Mouse (Mus musculus) forebrain, embryonic 14.5 days (tissue): ENCODE measurements around the gene Zfp772. TPM values are rescaled to one million over a fixed set of nuclear protein-coding genes. Genes with fewer than 3 reads are reported as not detected.
"Not testable (repeated sequence)": the region's sequence is repeated elsewhere in the genome, so short reads cannot be mapped to it uniquely, and the experiment has no call there.

Source experiments
- ATAC-seq: fragments of 200-750 bp; cut with Nextera tagmentation; 2 replicates; pipeline ENCODE4 v1.8.0; 2017; ENCODE audit warnings: mild to moderate bottlenecking, moderate library complexity
- DNase-seq: peaks from one replicate; pipeline ENCODE4 v3.0.0-alpha.2; 2015; ENCODE audit warnings: low spot score
- H3K27ac ChIP-seq: fragments of 300-500 bp; sonication (generic); 2 replicates; pipeline ENCODE4 v1.5.1; 2014; ENCODE audit warnings: low read depth, mild to moderate bottlenecking, control low read depth, low read length, moderate library complexity
- H3K27me3 ChIP-seq: fragments of 300-500 bp; sonication (generic); replicated peaks from 2 replicates; pipeline ENCODE4 v1.6.1; 2014; ENCODE audit warnings: low read length, control low read depth, mixed read lengths; ENCODE audit not compliant: control insufficient read depth, insufficient read depth
- H3K36me3 ChIP-seq: fragments of 300-500 bp; sonication (generic); 2 replicates; pipeline ENCODE4 v1.6.1; 2014; ENCODE audit warnings: low read length, control low read depth; ENCODE audit not compliant: control insufficient read depth, insufficient read depth
- H3K4me1 ChIP-seq: fragments of 300-500 bp; sonication (generic); 2 replicates; pipeline ENCODE4 v1.6.1; 2014; ENCODE audit warnings: antibody characterized with exemption, low read length, control low read depth; ENCODE audit not compliant: control insufficient read depth, insufficient read depth
- H3K4me2 ChIP-seq: fragments of 300-500 bp; sonication (generic); 2 replicates; pipeline ENCODE4 v1.6.1; 2014; ENCODE audit warnings: mild to moderate bottlenecking, control low read depth, low read length
- H3K4me3 ChIP-seq: fragments of 300-500 bp; sonication (generic); 2 replicates; pipeline ENCODE4 v1.5.1; 2014; ENCODE audit warnings: low read depth, low read length, control low read depth
- H3K9ac ChIP-seq: fragments of 300-500 bp; sonication (generic); 2 replicates; pipeline ENCODE4 v1.6.1; 2014; ENCODE audit warnings: mild to moderate bottlenecking, low read length, control low read depth, moderate library complexity
- H3K9me3 ChIP-seq: fragments of 300-500 bp; sonication (generic); replicated peaks from 2 replicates; pipeline ENCODE4 v1.6.1; 2016; ENCODE audit warnings: low read length, control low read depth, mixed read lengths; ENCODE audit not compliant: control insufficient read depth
- WGBS: fragments of 180-500 bp; shearing (Covaris S2); extraction: QIAGEN DNeasy Blood & Tissue Kit; methylation state at CpG from one replicate; pipeline ENCODE4 v1.1.7; 2014; 5-methylcytosine and 5-hydroxymethylcytosine counted together
- polyA plus RNA-seq: library from polyadenylated mRNA; unstranded; fragments of >200 nt; fragmentation: Nextera tagmentation; extraction: Ambion mirVana; gene quantifications from 2 replicates; pipeline ENCODE4 v1.2.1, GENCODE M21; 2014

Zfp772 gene
- polyA plus RNA-seq = 10.4 and 10.5 TPM in 2 replicates

DNA sequence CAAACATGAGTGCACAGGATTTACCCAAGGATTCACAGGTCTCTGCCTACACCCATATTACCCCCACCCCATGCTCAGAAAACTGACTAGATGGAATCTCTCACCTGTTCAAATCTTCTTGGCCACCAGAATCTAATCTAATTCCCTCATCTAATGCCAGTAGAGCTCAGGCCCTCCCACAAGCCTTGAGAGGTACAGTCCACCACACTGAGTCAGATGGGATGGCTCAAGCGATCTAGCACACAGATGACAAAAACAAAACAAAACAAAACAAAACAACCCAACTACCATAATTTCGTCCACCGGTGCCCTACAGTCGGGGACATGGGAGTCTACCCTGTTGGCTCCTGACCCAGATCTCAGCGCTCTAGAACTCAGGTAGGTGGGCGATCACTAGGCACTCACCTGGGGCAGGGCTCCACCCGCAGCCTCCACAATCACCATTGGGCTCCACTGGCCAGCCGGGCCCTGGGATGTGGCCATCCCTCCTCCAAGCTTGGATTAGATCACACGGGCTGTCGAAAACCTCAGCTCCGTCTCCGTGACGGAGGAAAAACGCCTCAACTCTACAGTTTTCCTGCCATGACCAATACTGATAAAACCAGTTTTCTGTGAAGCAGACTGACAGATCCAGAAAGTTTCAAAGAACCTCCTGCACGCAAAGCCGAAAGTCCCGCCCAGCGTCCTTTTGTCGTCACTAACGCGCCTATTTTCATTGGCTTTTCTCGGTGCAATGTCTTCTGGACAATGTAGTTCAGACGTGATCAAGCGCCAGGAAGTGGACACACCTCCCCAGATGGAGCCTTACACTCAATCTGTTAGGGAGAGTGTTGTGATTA lies at the start of gene Zfp772:
Zfp772 (minus strand) TSS at position 686 of the 839 bp plus-strand sequence.
- Histone ChIP-seq H3K4me2 (peak within 1 kb of the TSS; percentile 52), H3K4me3 (peak within 1 kb of the TSS; percentile 38), H3K9ac (peak within 1 kb of the TSS; percentile 40; the same call in 1 of the 2 replicates)
- not testable (repeated sequence) for H3K36me3 ChIP-seq, H3K27ac ChIP-seq, H3K9me3 ChIP-seq, H3K27me3 ChIP-seq, H3K4me1 ChIP-seq
- WGBS = 1% methylated on average over 24 of the region's 24 CpGs
- peak; percentile 56 for DNase-seq
- peak; percentile 58; the same call in 1 of the 2 replicates for ATAC-seq

DNA sequence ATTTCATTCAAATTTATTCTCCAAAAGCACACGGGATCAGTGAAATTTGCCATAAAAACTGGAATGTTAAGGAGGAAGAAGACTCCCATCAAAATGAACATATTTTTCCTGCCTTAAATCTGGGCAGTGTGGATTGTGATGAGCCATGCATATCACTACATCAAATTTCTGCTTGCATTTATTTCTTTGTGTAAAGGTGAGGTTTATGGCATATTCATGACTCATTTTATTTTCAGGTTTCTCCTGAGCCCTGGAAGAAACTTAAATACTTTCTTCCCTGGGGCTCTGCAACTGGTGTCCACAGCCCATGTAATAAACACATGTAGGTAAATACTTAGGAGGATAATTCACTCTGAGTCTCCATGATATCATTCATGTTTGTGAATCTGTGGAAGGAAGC lies 37.4 kb upstream of the Zfp772 start, which contains the start of gene Vmn2r29:
Vmn2r29 (minus strand) TSS at position 101 of the 400 bp plus-strand sequence.
- not testable (repeated sequence) for ATAC-seq, H3K4me1 ChIP-seq, H3K9ac ChIP-seq, H3K4me2 ChIP-seq, H3K27me3 ChIP-seq, H3K27ac ChIP-seq, DNase-seq, H3K4me3 ChIP-seq, H3K9me3 ChIP-seq, H3K36me3 ChIP-seq
- no CpG with 5 or more reads among the region's 1 CpGs for WGBS

DNA sequence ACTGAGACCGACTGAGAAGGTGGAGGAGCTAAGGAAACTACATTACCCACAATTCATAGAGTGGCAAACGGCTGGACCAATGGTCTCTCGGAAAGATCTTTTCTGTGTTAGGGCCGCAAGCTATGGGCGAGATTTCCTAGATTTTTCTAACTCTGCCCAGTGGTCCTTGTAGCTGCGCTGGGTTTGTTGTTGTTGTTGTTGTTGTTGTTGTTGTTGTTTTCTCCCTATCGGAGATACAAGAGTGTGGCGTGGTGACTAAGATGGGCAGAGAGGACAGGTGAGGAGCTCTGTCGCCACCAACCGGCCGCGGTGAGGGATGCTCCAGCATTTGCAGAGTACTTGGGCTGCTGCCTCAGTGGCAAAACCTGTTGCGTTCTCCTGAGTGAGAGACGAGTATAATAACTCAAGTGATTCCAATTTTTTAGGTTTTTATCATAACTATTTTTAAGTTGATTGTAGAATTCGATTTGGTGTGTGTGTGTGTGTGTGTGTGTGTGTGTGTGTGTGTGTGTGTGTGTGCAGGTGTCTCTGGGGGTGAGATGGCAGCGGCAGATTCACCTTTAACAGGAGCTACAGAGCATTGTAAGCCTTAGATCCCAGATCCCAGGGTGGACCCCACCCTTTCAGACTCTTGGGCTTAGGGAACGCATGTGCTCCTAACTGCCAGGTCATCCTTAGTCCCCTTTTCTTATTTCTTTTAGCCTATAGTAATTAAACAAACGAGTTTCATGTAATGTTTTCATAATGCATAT lies 21.4 kb downstream of the Zfp772 start:
- Histone ChIP-seq H3K9me3 (no peaks in the 10 kb centered on the region), H3K27me3 (no peaks in the 10 kb centered on the region), H3K4me2 (peak overlapping the region; percentile 37), H3K27ac (no peak overlapping the region), H3K4me3 (peak overlapping the region; percentile 34), H3K9ac (0 out of 2 replicates have a peak overlapping the region, but pooled peaks have one; percentile 4), H3K4me1 (no peaks in the 10 kb centered on the region), H3K36me3 (no peaks in the 10 kb centered on the region)
- WGBS = 13% methylated on average over 18 of the region's 18 CpGs
- ATAC-seq (peak; percentile 97), DNase-seq (peak; percentile 81)

DNA sequence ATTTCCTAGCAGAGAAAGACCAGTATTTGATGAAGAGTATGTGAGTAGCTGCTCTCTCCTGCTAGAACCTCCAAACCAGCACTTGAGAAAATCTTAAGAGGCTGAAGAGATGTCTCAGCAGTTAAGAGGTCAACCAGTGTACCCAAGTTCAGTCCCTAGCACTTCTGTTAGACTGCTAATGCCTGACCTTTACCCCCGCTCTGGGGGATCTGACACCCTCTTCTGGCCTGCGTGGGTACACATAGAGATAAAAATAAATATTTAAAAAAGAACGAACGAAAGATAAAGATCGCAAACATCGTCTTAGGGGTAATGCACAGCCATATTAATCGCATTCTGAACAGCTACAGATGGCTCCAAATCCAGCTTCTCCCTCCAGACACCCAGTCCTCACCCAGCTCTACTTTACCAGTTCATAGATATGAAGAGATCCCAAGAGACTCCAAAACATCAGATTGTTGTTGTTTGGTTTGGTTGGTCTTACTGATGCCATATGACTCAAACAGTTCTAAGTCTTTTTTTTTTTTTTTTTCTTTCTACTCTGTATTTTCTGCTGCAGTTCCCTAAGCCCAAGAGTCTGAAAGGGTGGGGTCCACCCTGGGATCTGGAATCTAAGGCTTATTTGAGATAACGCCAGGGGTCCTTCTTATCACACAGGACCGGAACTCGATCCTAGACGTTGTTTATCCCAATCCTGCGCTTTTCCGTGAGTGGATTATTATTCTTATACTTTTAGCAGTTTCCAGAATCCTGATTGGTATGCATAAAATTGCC lies 22.2 kb downstream of the Zfp772 start:
- H3K36me3 ChIP-seq = peaks cover 6% of the 10 kb centered on the region
- H3K4me2 ChIP-seq = peak overlapping the region; percentile 37
- DNase-seq (no peak), ATAC-seq (peak; percentile 78; the same call in 1 of the 2 replicates)
- H3K27ac ChIP-seq = no peak overlapping the region
- peak overlapping the region; percentile 34 for H3K4me3 ChIP-seq
- H3K4me1 ChIP-seq = no peaks in the 10 kb centered on the region
- H3K9me3 ChIP-seq = no peaks in the 10 kb centered on the region
- H3K27me3 ChIP-seq = no peaks in the 10 kb centered on the region
- H3K9ac ChIP-seq = no peak overlapping the region
- 41% methylated on average over 13 of the region's 13 CpGs for WGBS

DNA sequence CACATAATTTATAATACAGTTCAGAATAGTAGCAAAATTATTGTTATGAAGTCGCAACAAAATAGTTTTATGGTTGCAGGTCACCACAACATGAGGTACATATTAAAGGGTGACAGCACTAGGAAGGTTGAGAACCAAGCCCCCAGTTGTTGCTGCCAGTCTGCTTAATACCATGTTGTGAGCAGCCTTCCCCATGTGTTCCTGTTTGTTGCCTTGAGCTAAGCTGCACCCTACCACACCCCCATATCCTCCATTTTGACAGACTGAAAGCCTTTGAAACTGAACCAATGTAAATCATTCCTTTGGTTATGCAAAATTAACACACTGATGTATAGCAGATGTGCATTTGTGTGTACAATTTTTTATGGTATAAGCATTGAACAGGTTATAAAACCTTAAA lies 23.9 kb downstream of the Zfp772 start:
- no peak for ATAC-seq
- no peak for DNase-seq
- WGBS = 90% methylated on average over 1 of the region's 1 CpGs

DNA sequence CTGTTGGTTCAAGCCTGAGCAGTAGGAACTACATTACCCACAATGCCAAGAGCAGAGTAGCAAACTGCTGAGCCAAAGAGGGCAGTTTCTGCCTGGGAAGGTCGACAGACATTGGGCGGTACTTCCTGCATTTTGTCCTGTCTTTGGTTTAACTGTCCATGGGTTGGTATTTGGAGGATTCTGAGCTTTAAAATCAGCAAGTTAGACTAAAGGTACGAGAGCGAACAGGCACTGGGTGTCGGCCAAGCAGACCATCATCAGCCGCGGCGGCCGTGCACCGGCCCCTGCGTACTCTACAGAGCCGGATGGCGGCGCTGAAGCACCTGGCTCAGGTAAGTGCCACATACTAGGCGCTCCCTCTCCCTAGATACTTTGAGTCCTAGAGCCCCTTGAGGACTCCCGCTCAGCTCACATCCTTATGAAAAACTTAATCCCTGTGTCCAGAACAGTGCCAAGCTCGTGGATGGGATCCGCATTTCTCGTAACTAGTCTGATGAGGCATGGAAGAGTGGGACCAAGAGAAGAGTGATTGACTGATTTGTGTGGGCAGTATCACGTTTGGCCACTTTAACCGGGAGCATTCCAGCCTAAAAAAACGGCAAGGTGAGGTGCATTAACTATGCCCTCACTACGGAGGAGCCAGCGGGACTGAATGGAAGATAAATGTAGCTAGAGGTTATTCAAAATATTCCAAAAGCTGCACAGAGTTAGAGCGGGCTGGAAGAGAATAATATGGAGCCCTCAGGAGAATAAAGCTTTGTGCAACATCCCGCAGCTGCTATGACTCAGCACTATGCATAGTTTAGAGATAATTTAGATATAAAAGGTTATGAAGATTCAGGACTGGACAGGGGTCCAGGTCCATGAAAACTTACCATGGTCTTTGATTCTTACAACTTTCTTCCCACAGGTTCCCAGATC lies 38.3 kb downstream of the Zfp772 start, which contains the start of gene Zfp418:
Zfp418 (plus strand) TSS at position 104 of the 921 bp plus-strand sequence.
- DNase-seq = peak; percentile 92
- Histone ChIP-seq H3K9ac (peak within 1 kb of the TSS; percentile 66), H3K27ac (no peak within 1 kb of the TSS), H3K4me3 (peak within 1 kb of the TSS; percentile 56), H3K9me3 (no peaks in the 10 kb centered on the region), H3K36me3 (peaks cover 13% of the 10 kb centered on the region), H3K4me1 (peaks cover 4% of the 10 kb centered on the region; the same call in 1 of the 2 replicates), H3K27me3 (no peaks in the 10 kb centered on the region), H3K4me2 (peak within 1 kb of the TSS; percentile 64)
- WGBS = 2% methylated on average over 26 of the region's 26 CpGs
- ATAC-seq = peak; percentile 98

More for the DNA sequence above, 23.9 kb downstream of the Zfp772 start:
- Histone ChIP-seq H3K27me3 (no peaks in the 10 kb centered on the region), H3K36me3 (peaks cover 22% of the 10 kb centered on the region), H3K27ac (no peak overlapping the region), H3K4me3 (no peak overlapping the region), H3K9ac (no peak overlapping the region), H3K4me2 (no peak overlapping the region), H3K9me3 (no peaks in the 10 kb centered on the region), H3K4me1 (no peaks in the 10 kb centered on the region)
